Comparison of ENCODE assay signal across 27 mouse cellular contexts in genomic region chr4:131818926-131819325, GRCm38 (mm10). TPM values are rescaled to one million over a fixed set of nuclear protein-coding genes. Genes with fewer than 3 reads are reported as not detected.
DNase-seq lines count a peak whose midpoint lies in the region; ATAC-seq and TF ChIP-seq lines count a peak whose summit lies in the region.
"Had no signal": no experiment of that assay in that cellular context is flagged by ENCODE, and none has a peak within 500 bp of the region (broad histone marks: within the 10 kb centered on the region; RNA-seq: fewer than 3 reads in every experiment).

No protein-coding gene starts in this region.

- no peak overlapping the region for H3K4me3 ChIP-seq in heart, embryonic 11.5 days (ENCODE audit: low read depth, low read length)
- peak overlapping the region; percentile 69 for H3K4me3 ChIP-seq in E14TG2a.4 (replicated peaks; ENCODE audit: low read length)
- H3K4me3 ChIP-seq: forebrain, embryonic 10.5 days had no signal

- no peaks in the 10 kb centered on the region for H3K36me3 ChIP-seq in heart, embryonic 11.5 days (ENCODE audit: control insufficient read depth, insufficient read depth, low read length)
- H3K36me3 ChIP-seq in E14TG2a.4 (ENCODE audit: insufficient read depth, low read length), result no peaks in the 10 kb centered on the region

- H3K9me3 ChIP-seq in heart, embryonic 11.5 days (replicated peaks; ENCODE audit: control insufficient read depth, low read length), result no peaks in the 10 kb centered on the region
- H3K9me3 ChIP-seq in E14TG2a.4 (ENCODE audit: low read length), result no peaks in the 10 kb centered on the region
- H3K9me3 ChIP-seq: forebrain, embryonic 10.5 days had no signal

- no peak for TF ChIP-seq CTCF in E14TG2a.4 (conservative IDR thresholded peaks at IDR 0.05; ENCODE audit: low read length)

- no peak overlapping the region for H3K9ac ChIP-seq in heart, embryonic 11.5 days (ENCODE audit: low read depth, low read length)
- H3K9ac ChIP-seq: forebrain, postnatal 0 days; hindbrain, embryonic 14.5 days had no signal

- H3K4me2 ChIP-seq in heart, embryonic 11.5 days, result peak overlapping the region; percentile 27; the same call in 1 of the 2 replicates
- H3K4me2 ChIP-seq: hindbrain, embryonic 14.5 days had no signal

- 36% methylated on average over 23 of the region's 23 CpGs for WGBS in heart, embryonic 11.5 days (ENCODE audit: insufficient replicate concordance)

- no peak overlapping the region for H3K27ac ChIP-seq in heart, embryonic 11.5 days (ENCODE audit: low read depth, low read length)
- H3K27ac ChIP-seq: forebrain, embryonic 10.5 days; hindbrain, embryonic 14.5 days; hindbrain, postnatal 0 days had no signal

- intact Hi-C loops in heart, postnatal 36 days (cut with DNase I), result no loop called here

- DNase-seq in heart, postnatal 36 days, result no peak
- DNase-seq in ES-CJ7 (ENCODE audit: low read depth, low spot score) (peak; percentile 66), R1 (ENCODE audit: low read depth, low spot score) (peak; percentile 71)
- DNase-seq in adrenal gland, adult 2 months, result no peak
- no peak for DNase-seq in frontal cortex, postnatal 36 days (ENCODE audit: low spot score in 2 of 2)
- DNase-seq: adrenal gland, postnatal 10 days; adrenal gland, postnatal 36 days; B cell, adult 2 months; cerebellum, adult 18-20 months; cerebellum, adult 9-10 months; cerebellum, postnatal 14 days; forebrain, postnatal 0 days; gastrocnemius, postnatal 10 days; gastrocnemius, postnatal 36 days; heart, postnatal 4 days; kidney, adult 18-20 months; kidney, adult 9 months had no signal

- no peak for ATAC-seq in heart, embryonic 11.5 days (replicated peaks; ENCODE audit: insufficient number of reproducible peaks, low FRiP score, low TSS enrichment)
- ATAC-seq: activated CD4-positive, CD25-positive, alpha-beta regulatory T cell, adult 4 months; forebrain, embryonic 14.5 days; forebrain, postnatal 0 days; hindbrain, postnatal 0 days; inflammation-experienced regulatory T-cells, adult 6 months; intestine, embryonic 16.5 days; Patski had no signal

- no peaks in the 10 kb centered on the region for H3K4me1 ChIP-seq in heart, embryonic 11.5 days (ENCODE audit: control insufficient read depth, insufficient read depth, low read length)
- peaks cover 53% of the 10 kb centered on the region for H3K4me1 ChIP-seq in E14TG2a.4 (replicated peaks; ENCODE audit: low read depth, low read length)

- H3K27me3 ChIP-seq in heart, embryonic 11.5 days (ENCODE audit: control insufficient read depth, insufficient read depth, low read length), result peaks cover 30% of the 10 kb centered on the region
- peaks cover 62% of the 10 kb centered on the region for H3K27me3 ChIP-seq in E14TG2a.4 (ENCODE audit: insufficient read depth, low read length)
- H3K27me3 ChIP-seq: Patski had no signal

RNA-seq across cellular contexts. Expression of gene Ptpru, which starts 19.2 kb away (rescaled TPM):
- polyA plus RNA-seq in heart, embryonic 11.5 days (2014; fragmentation: Nextera tagmentation; extraction: Ambion mirVana), result 2.2 and 2.8 TPM in 2 replicates
- total RNA-seq in heart, postnatal 36 days (2021), result 1 to 10 TPM; 4.3 to 5.9 TPM
- total RNA-seq in adrenal gland, adult 2 months (2021), result 10 to 100 TPM; 41.5 to 59.1 TPM
- 48.0 and 54.8 TPM in 2 replicates for polyA plus RNA-seq in adrenal gland, adult 2 months (2012; rRNA removed)
- polyA plus RNA-seq: inflammation-experienced regulatory T-cells, adult 6 months had no signal

RNA-seq across cellular contexts. Expression of gene Mecr, which starts 24.3 kb away (rescaled TPM):
- polyA plus RNA-seq in heart, embryonic 11.5 days (2014; fragmentation: Nextera tagmentation; extraction: Ambion mirVana), result 35.9 and 39.3 TPM in 2 replicates
- total RNA-seq in heart, postnatal 36 days (2021), result 10 to 100 TPM; 28.2 TPM
- total RNA-seq in adrenal gland, adult 2 months (2021), result 100 to 1,000 TPM in 1 of 2 experiments, 10 to 100 TPM in 1; 99.9 to 107 TPM
- polyA plus RNA-seq in adrenal gland, adult 2 months (2012; rRNA removed), result 64.8 and 71.5 TPM in 2 replicates

RNA-seq across cellular contexts. Expression of gene Srsf4, which starts 54.5 kb away (rescaled TPM):
- 67.9 and 76.7 TPM in 2 replicates for polyA plus RNA-seq in heart, embryonic 11.5 days (2014; fragmentation: Nextera tagmentation; extraction: Ambion mirVana)
- total RNA-seq in heart, postnatal 36 days (2021), result 10 to 100 TPM; 33.5 to 35.3 TPM
- total RNA-seq in adrenal gland, adult 2 months (2021), result 10 to 100 TPM; 55.9 to 70.2 TPM
- 21.6 and 23.9 TPM in 2 replicates for polyA plus RNA-seq in adrenal gland, adult 2 months (2012; rRNA removed)

Comparison
In these comparisons a context has a peak if more than half of its experiments do, and no peak if none do; other contexts are left out.
1. DNase-seq: peak in ES-CJ7 (single experiment) and R1 (single experiment); none in heart, postnatal 36 days (0 of 2), adrenal gland, adult 2 months (single experiment) and frontal cortex, postnatal 36 days (0 of 2).
2. RNA of gene Ptpru, which starts 19.2 kb away (total RNA-seq): 41.5 to 59.1 TPM in adrenal gland, adult 2 months; 4.3 to 5.9 TPM in heart, postnatal 36 days; every median in the first group is over 4 times any median in the second.